Mouse (Mus musculus): ENCODE measurements around the gene Ndufa4l2. TPM values are rescaled to one million over a fixed set of nuclear protein-coding genes. Genes with fewer than 3 reads are reported as not detected.

Ndufa4l2 gene
- polyA plus RNA-seq, 1 experiment from 2014 or later, result 72.2 TPM

- H3K27ac ChIP-seq, result no peak overlapping the region
These were observed 20.2 kb downstream of the Ndufa4l2 start for GRCm38 (mm10) chr10:127534929-127535384.

GRCm38 (mm10) chr10:127536586-127537314, 22.0 kb downstream of the Ndufa4l2 start:
- Histone ChIP-seq H3K9me3 (replicated peaks) (no peaks in the 10 kb centered on the region), H3K4me2 (no peak overlapping the region), H3K27ac (no peak overlapping the region), H3K4me3 (replicated peaks) (no peak overlapping the region), H3K36me3 (peaks cover 30% of the 10 kb centered on the region), H3K4me1 (peaks cover 27% of the 10 kb centered on the region), H3K9ac (no peak overlapping the region), H3K27me3 (peaks cover 63% of the 10 kb centered on the region)
- ATAC-seq (replicated peaks; ENCODE audit: low FRiP score), result no peak
- 10% methylated on average over 8 of the region's 8 CpGs for WGBS

More at GRCm38 (mm10) chr10:127534929-127535384, 20.2 kb downstream of the Ndufa4l2 start:
- Histone ChIP-seq H3K4me3 (replicated peaks) (peak overlapping the region; percentile 47), H3K36me3 (peaks cover 15% of the 10 kb centered on the region), H3K4me1 (peaks cover 37% of the 10 kb centered on the region), H3K27me3 (peaks cover 73% of the 10 kb centered on the region), H3K9ac (peak overlapping the region; percentile 29; the same call in 1 of the 2 replicates), H3K4me2 (peak overlapping the region; percentile 87), H3K9me3 (replicated peaks) (no peaks in the 10 kb centered on the region)
- 1% methylated on average over 30 of the region's 30 CpGs for WGBS
- ATAC-seq (replicated peaks; ENCODE audit: low FRiP score), result no peak; the same call in 1 of the 2 replicates

GRCm38 (mm10) chr10:127537854-127538583, 23.3 kb downstream of the Ndufa4l2 start:
- no peak overlapping the region for H3K4me3 ChIP-seq (replicated peaks)
- H3K36me3 ChIP-seq, result peaks cover 43% of the 10 kb centered on the region
- no peak overlapping the region for H3K4me2 ChIP-seq
- H3K27ac ChIP-seq, result no peak overlapping the region
- 29% methylated on average over 7 of the region's 7 CpGs for WGBS
- ATAC-seq (replicated peaks; ENCODE audit: low FRiP score), result peak; percentile 19; the same call in 1 of the 2 replicates
- H3K4me1 ChIP-seq, result peaks cover 30% of the 10 kb centered on the region
- H3K9me3 ChIP-seq (replicated peaks), result no peaks in the 10 kb centered on the region
- peaks cover 51% of the 10 kb centered on the region for H3K27me3 ChIP-seq
- no peak overlapping the region for H3K9ac ChIP-seq

GRCm38 (mm10) chr10:127541510-127541909, 26.7 kb downstream of the Ndufa4l2 start:
- 92% methylated on average over 8 of the region's 8 CpGs for WGBS
- peaks cover 75% of the 10 kb centered on the region for H3K36me3 ChIP-seq
- peaks cover 16% of the 10 kb centered on the region for H3K27me3 ChIP-seq

GRCm38 (mm10) chr10:127542084-127542483, 27.3 kb downstream of the Ndufa4l2 start:
- H3K9me3 ChIP-seq (replicated peaks), result no peaks in the 10 kb centered on the region
- no peak overlapping the region for H3K27ac ChIP-seq
- H3K4me2 ChIP-seq, result no peak overlapping the region
- H3K9ac ChIP-seq, result no peak overlapping the region
- WGBS, result 64% methylated on average over 13 of the region's 13 CpGs
- no peak for ATAC-seq (replicated peaks; ENCODE audit: low FRiP score)
- 0 out of 2 replicates have a peak, but pooled peaks cover 6% of the 10 kb centered on the region for H3K4me1 ChIP-seq
- peaks cover 10% of the 10 kb centered on the region for H3K27me3 ChIP-seq
- no peak overlapping the region for H3K4me3 ChIP-seq (replicated peaks)
- peaks cover 81% of the 10 kb centered on the region for H3K36me3 ChIP-seq

More at GRCm38 (mm10) chr10:127541510-127541909, 26.7 kb downstream of the Ndufa4l2 start:
- Histone ChIP-seq H3K27ac (no peak overlapping the region), H3K9me3 (replicated peaks) (no peaks in the 10 kb centered on the region), H3K4me2 (no peak overlapping the region), H3K4me3 (replicated peaks) (no peak overlapping the region), H3K9ac (no peak overlapping the region), H3K4me1 (0 out of 2 replicates have a peak, but pooled peaks cover 6% of the 10 kb centered on the region)
- ATAC-seq (replicated peaks; ENCODE audit: low FRiP score), result no peak

GRCm38 (mm10) chr10:127542720-127543119, 28.0 kb downstream of the Ndufa4l2 start:
- ATAC-seq (replicated peaks; ENCODE audit: low FRiP score), result no peak
- Histone ChIP-seq H3K4me1 (0 out of 2 replicates have a peak, but pooled peaks cover 6% of the 10 kb centered on the region), H3K36me3 (peaks cover 87% of the 10 kb centered on the region), H3K9me3 (replicated peaks) (no peaks in the 10 kb centered on the region), H3K9ac (no peak overlapping the region), H3K27ac (no peak overlapping the region), H3K4me2 (no peak overlapping the region), H3K27me3 (0 out of 2 replicates have a peak, but pooled peaks cover 8% of the 10 kb centered on the region), H3K4me3 (replicated peaks) (no peak overlapping the region)
- 54% methylated on average over 6 of the region's 6 CpGs for WGBS

GRCm38 (mm10) chr10:127543916-127544315, 29.1 kb downstream of the Ndufa4l2 start:
- Histone ChIP-seq H3K27me3 (0 out of 2 replicates have a peak, but pooled peaks cover 8% of the 10 kb centered on the region), H3K9ac (no peak overlapping the region), H3K4me2 (no peak overlapping the region), H3K9me3 (replicated peaks) (no peaks in the 10 kb centered on the region), H3K36me3 (peaks cover 92% of the 10 kb centered on the region), H3K27ac (no peak overlapping the region), H3K4me1 (0 out of 2 replicates have a peak, but pooled peaks cover 6% of the 10 kb centered on the region), H3K4me3 (replicated peaks) (no peak overlapping the region)
- no peak for ATAC-seq (replicated peaks; ENCODE audit: low FRiP score)
- 62% methylated on average over 3 of the region's 3 CpGs for WGBS

GRCm38 (mm10) chr10:127544375-127544774, 29.6 kb downstream of the Ndufa4l2 start:
- 87% methylated on average over 20 of the region's 20 CpGs for WGBS
- Histone ChIP-seq H3K27ac (no peak overlapping the region), H3K9me3 (replicated peaks) (no peaks in the 10 kb centered on the region), H3K9ac (no peak overlapping the region), H3K4me1 (0 out of 2 replicates have a peak, but pooled peaks cover 6% of the 10 kb centered on the region), H3K27me3 (0 out of 2 replicates have a peak, but pooled peaks cover 8% of the 10 kb centered on the region), H3K36me3 (peaks cover 92% of the 10 kb centered on the region), H3K4me2 (no peak overlapping the region), H3K4me3 (replicated peaks) (no peak overlapping the region)
- ATAC-seq (replicated peaks; ENCODE audit: low FRiP score), result no peak

- no peak overlapping the region for H3K27ac ChIP-seq
- peaks cover 91% of the 10 kb centered on the region for H3K36me3 ChIP-seq
- 0 out of 2 replicates have a peak, but pooled peaks cover 2% of the 10 kb centered on the region for H3K4me1 ChIP-seq
- H3K27me3 ChIP-seq, result no peaks in the 10 kb centered on the region
- no peaks in the 10 kb centered on the region for H3K9me3 ChIP-seq (replicated peaks)
- ATAC-seq (replicated peaks; ENCODE audit: low FRiP score), result no peak
- H3K9ac ChIP-seq, result no peak overlapping the region
- no peak overlapping the region for H3K4me2 ChIP-seq
- H3K4me3 ChIP-seq (replicated peaks), result no peak overlapping the region
- 89% methylated on average over 7 of the region's 7 CpGs for WGBS
These were observed 31.7 kb downstream of the Ndufa4l2 start for GRCm38 (mm10) chr10:127546505-127546904.

GRCm38 (mm10) chr10:127548236-127548635, 33.5 kb downstream of the Ndufa4l2 start:
- H3K9ac ChIP-seq, result no peak overlapping the region
- ATAC-seq (replicated peaks; ENCODE audit: low FRiP score), result no peak
- H3K4me1 ChIP-seq, result no peaks in the 10 kb centered on the region
- no peak overlapping the region for H3K4me2 ChIP-seq
- H3K27ac ChIP-seq, result no peak overlapping the region
- whole genome bisulfite sequencing, result 95% methylated on average over 15 of the region's 15 CpGs
- H3K36me3 ChIP-seq, result peaks cover 93% of the 10 kb centered on the region
- H3K27me3 ChIP-seq, result no peaks in the 10 kb centered on the region
- no peaks in the 10 kb centered on the region for H3K9me3 ChIP-seq (replicated peaks)
- H3K4me3 ChIP-seq (replicated peaks), result no peak overlapping the region

DNA sequence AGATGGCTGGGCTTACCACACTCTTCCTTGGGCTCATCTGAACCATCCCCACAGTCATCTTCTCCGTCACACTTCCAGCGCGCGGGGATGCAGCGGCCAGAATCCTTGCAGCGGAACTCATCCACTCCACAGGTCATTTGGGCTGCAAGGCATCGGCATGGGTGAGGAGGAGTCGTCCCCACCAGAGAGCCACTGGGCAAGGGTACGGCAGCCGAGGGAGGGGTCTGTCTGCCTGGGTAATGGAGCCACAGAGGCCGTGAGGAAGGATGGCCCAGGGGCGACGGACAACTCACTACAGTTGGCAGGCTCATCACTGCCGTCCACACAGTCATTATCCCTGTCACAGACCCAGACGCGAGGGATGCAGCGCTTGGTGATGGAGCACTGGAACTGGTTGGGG, 35.1 kb downstream of the Ndufa4l2 start:
- Histone ChIP-seq H3K4me1 (no peaks in the 10 kb centered on the region), H3K36me3 (peaks cover 95% of the 10 kb centered on the region), H3K4me3 (replicated peaks) (no peak overlapping the region), H3K4me2 (no peak overlapping the region), H3K9me3 (replicated peaks) (no peaks in the 10 kb centered on the region), H3K27me3 (no peaks in the 10 kb centered on the region), H3K27ac (no peak overlapping the region), H3K9ac (no peak overlapping the region)
- 79% methylated on average over 17 of the region's 17 CpGs for WGBS
- no peak for ATAC-seq (replicated peaks; ENCODE audit: low FRiP score)

DNA sequence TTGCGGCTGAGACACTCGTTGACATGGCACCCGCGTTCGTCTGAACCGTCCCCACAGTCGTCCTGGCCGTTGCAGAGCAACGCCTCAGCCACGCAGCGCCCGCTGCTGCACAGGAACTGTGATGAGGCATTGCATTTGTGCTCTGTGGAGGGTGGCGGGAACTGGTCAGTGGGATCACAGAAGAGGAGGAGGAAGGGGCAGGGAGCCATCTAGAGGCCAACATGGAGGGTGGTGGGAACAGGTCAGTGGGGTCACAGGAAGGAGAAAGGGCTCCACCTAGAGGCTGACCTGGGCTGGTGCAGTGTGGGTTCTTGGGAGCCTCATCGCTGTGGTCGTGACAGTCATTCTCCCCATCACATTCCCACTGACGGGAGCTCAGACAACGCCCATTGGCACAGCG, 40.9 kb downstream of the Ndufa4l2 start:
- no peaks in the 10 kb centered on the region for H3K9me3 ChIP-seq (replicated peaks)
- peaks cover 96% of the 10 kb centered on the region for H3K36me3 ChIP-seq
- H3K27me3 ChIP-seq, result no peaks in the 10 kb centered on the region
- WGBS, result 67% methylated on average over 18 of the region's 18 CpGs
- H3K4me2 ChIP-seq, result no peak overlapping the region
- H3K4me1 ChIP-seq, result peaks cover 4% of the 10 kb centered on the region; the same call in 1 of the 2 replicates
- ATAC-seq (replicated peaks; ENCODE audit: low FRiP score), result no peak
- H3K27ac ChIP-seq, result no peak overlapping the region
- no peak overlapping the region for H3K4me3 ChIP-seq (replicated peaks)
- H3K9ac ChIP-seq, result no peak overlapping the region

All from kidney, embryonic 15.5 days (tissue).